Mouse (Mus musculus): ENCODE data around the gene Rarb. TPM values are rescaled to one million over a fixed set of nuclear protein-coding genes. Genes with fewer than 3 reads are reported as not detected.

The Rarb gene
- polyA plus RNA-seq, 1 experiment from 2014 or later: 19.3 TPM

- WGBS: 30% methylated on average over 3 of the region's 3 CpGs
- no peak for TF ChIP-seq CTCF (IDR thresholded peaks at IDR 0.05; ENCODE audit: low read depth)
- Histone ChIP-seq H3K4me3 (replicated peaks; ENCODE audit: low read depth, low read length) (no peak overlapping the region), H3K36me3 (ENCODE audit: insufficient read depth, low read length) (no peaks in the 10 kb centered on the region), H3K4me1 (replicated peaks; ENCODE audit: insufficient read depth, low read length) (no peaks in the 10 kb centered on the region), H3K4me2 (ENCODE audit: low read length) (no peak overlapping the region), H3K27me3 (ENCODE audit: insufficient read depth, low read length) (no peaks in the 10 kb centered on the region), H3K9me3 (replicated peaks; ENCODE audit: low read length) (no peaks in the 10 kb centered on the region), H3K27ac (no peak overlapping the region), H3K9ac (ENCODE audit: low read depth, low read length) (no peak overlapping the region)
- peak; percentile 60 for DNase-seq (ENCODE audit: low spot score)
- ATAC-seq (replicated peaks; ENCODE audit: low FRiP score, low read depth): no peak
Observed at GRCm38 (mm10) chr14:16678335-16678734, 140.6 kb downstream of the Rarb start.

- no peaks in the 10 kb centered on the region for H3K9me3 ChIP-seq (replicated peaks; ENCODE audit: low read length)
- no peaks in the 10 kb centered on the region for H3K36me3 ChIP-seq (ENCODE audit: insufficient read depth, low read length)
- H3K4me3 ChIP-seq (replicated peaks; ENCODE audit: low read depth, low read length): no peak overlapping the region
- ATAC-seq (replicated peaks; ENCODE audit: low FRiP score, low read depth) (no peak), DNase-seq (ENCODE audit: low spot score) (peak; percentile 37)
- no peaks in the 10 kb centered on the region for H3K27me3 ChIP-seq (ENCODE audit: insufficient read depth, low read length)
- no peak for TF ChIP-seq CTCF (IDR thresholded peaks at IDR 0.05; ENCODE audit: low read depth)
- no peak overlapping the region for H3K9ac ChIP-seq (ENCODE audit: low read depth, low read length)
- no peak overlapping the region for H3K27ac ChIP-seq
- H3K4me1 ChIP-seq (replicated peaks; ENCODE audit: insufficient read depth, low read length): no peaks in the 10 kb centered on the region
- H3K4me2 ChIP-seq (ENCODE audit: low read length): no peak overlapping the region
Observed at GRCm38 (mm10) chr14:16677081-16677480, 141.9 kb downstream of the Rarb start.

GRCm38 (mm10) chr14:16670571-16670970 lies 148.4 kb downstream of the Rarb start:
- WGBS: 77% methylated on average over 3 of the region's 3 CpGs
- no peaks in the 10 kb centered on the region for H3K36me3 ChIP-seq (ENCODE audit: insufficient read depth, low read length)
- no peak for DNase-seq (ENCODE audit: low spot score)
- no peak overlapping the region for H3K4me3 ChIP-seq (replicated peaks; ENCODE audit: low read depth, low read length)
- H3K27ac ChIP-seq: no peak overlapping the region
- no peak overlapping the region for H3K4me2 ChIP-seq (ENCODE audit: low read length)
- H3K9me3 ChIP-seq (replicated peaks; ENCODE audit: low read length): no peaks in the 10 kb centered on the region
- no peak for TF ChIP-seq CTCF (IDR thresholded peaks at IDR 0.05; ENCODE audit: low read depth)
- no peak overlapping the region for H3K9ac ChIP-seq (ENCODE audit: low read depth, low read length)
- no peaks in the 10 kb centered on the region for H3K27me3 ChIP-seq (ENCODE audit: insufficient read depth, low read length)
- no peaks in the 10 kb centered on the region for H3K4me1 ChIP-seq (replicated peaks; ENCODE audit: insufficient read depth, low read length)
- no peak for ATAC-seq (replicated peaks; ENCODE audit: low FRiP score, low read depth)

GRCm38 (mm10) chr14:16639153-16639943 lies 179.6 kb downstream of the Rarb start:
- Histone ChIP-seq H3K4me2 (ENCODE audit: low read length) (no peak overlapping the region), H3K9ac (ENCODE audit: low read depth, low read length) (no peak overlapping the region), H3K27ac (no peak overlapping the region), H3K9me3 (replicated peaks; ENCODE audit: low read length) (peaks cover 4% of the 10 kb centered on the region; the same call in 1 of the 2 replicates), H3K4me3 (replicated peaks; ENCODE audit: low read depth, low read length) (no peak overlapping the region), H3K27me3 (ENCODE audit: insufficient read depth, low read length) (no peaks in the 10 kb centered on the region), H3K36me3 (ENCODE audit: insufficient read depth, low read length) (no peaks in the 10 kb centered on the region), H3K4me1 (replicated peaks; ENCODE audit: insufficient read depth, low read length) (no peaks in the 10 kb centered on the region)
- no peak for DNase-seq (ENCODE audit: low spot score)
- TF ChIP-seq CTCF (IDR thresholded peaks at IDR 0.05; ENCODE audit: low read depth): no peak
- ATAC-seq (replicated peaks; ENCODE audit: low FRiP score, low read depth): no peak
- 90% methylated on average over 19 of the region's 19 CpGs for WGBS

- H3K9ac ChIP-seq (ENCODE audit: low read depth, low read length): no peak overlapping the region
- no peak for ATAC-seq (replicated peaks; ENCODE audit: low FRiP score, low read depth)
Observed at GRCm38 (mm10) chr14:16613975-16614374, 205.0 kb downstream of the Rarb start.

GRCm38 (mm10) chr14:16605480-16605879 lies 213.5 kb downstream of the Rarb start:
- no peaks in the 10 kb centered on the region for H3K27me3 ChIP-seq (ENCODE audit: insufficient read depth, low read length)
- no peak for ATAC-seq (replicated peaks; ENCODE audit: low FRiP score, low read depth)
- 0 out of 2 replicates have a peak, but pooled peaks have one; percentile 24 for TF ChIP-seq CTCF (IDR thresholded peaks at IDR 0.05; ENCODE audit: low read depth)
- H3K4me3 ChIP-seq (replicated peaks; ENCODE audit: low read depth, low read length): no peak overlapping the region
- H3K36me3 ChIP-seq (ENCODE audit: insufficient read depth, low read length): no peaks in the 10 kb centered on the region
- no peaks in the 10 kb centered on the region for H3K9me3 ChIP-seq (replicated peaks; ENCODE audit: low read length)
- no peak overlapping the region for H3K4me2 ChIP-seq (ENCODE audit: low read length)
- no peak overlapping the region for H3K27ac ChIP-seq
- no peak overlapping the region for H3K9ac ChIP-seq (ENCODE audit: low read depth, low read length)
- DNase-seq (ENCODE audit: low spot score): no peak
- H3K4me1 ChIP-seq (replicated peaks; ENCODE audit: insufficient read depth, low read length): no peaks in the 10 kb centered on the region

More at GRCm38 (mm10) chr14:16613975-16614374, 205.0 kb downstream of the Rarb start:
- DNase-seq (ENCODE audit: low spot score): no peak
- Histone ChIP-seq H3K27me3 (ENCODE audit: insufficient read depth, low read length) (no peaks in the 10 kb centered on the region), H3K9me3 (replicated peaks; ENCODE audit: low read length) (no peaks in the 10 kb centered on the region), H3K27ac (no peak overlapping the region), H3K36me3 (ENCODE audit: insufficient read depth, low read length) (no peaks in the 10 kb centered on the region), H3K4me2 (ENCODE audit: low read length) (no peak overlapping the region), H3K4me1 (replicated peaks; ENCODE audit: insufficient read depth, low read length) (no peaks in the 10 kb centered on the region), H3K4me3 (replicated peaks; ENCODE audit: low read depth, low read length) (no peak overlapping the region)
- no peak for TF ChIP-seq CTCF (IDR thresholded peaks at IDR 0.05; ENCODE audit: low read depth)
